In genomic region chr8:88542596-88543213, GRCm38 (mm10) we compare ENCODE assay signal across 17 mouse cellular contexts. TPM values are rescaled to one million over a fixed set of nuclear protein-coding genes. Genes with fewer than 3 reads are reported as not detected.
DNase-seq lines count a peak whose midpoint lies in the region; ATAC-seq and TF ChIP-seq lines count a peak whose summit lies in the region.
"Had no signal": no experiment of that assay in that cellular context is flagged by ENCODE, and none has a peak within 500 bp of the region (broad histone marks: within the 10 kb centered on the region; RNA-seq: fewer than 3 reads in every experiment).

No protein-coding gene starts in this region.

- peak; percentile 28 for DNase-seq in adrenal gland, adult 8-10 months
- DNase-seq in adrenal gland, postnatal 4 days (ENCODE audit: low spot score in 2 of 2), result no peak
- DNase-seq in heart, postnatal 0 days (ENCODE audit: low spot score), result no peak
- no peak for DNase-seq in heart, postnatal 10 days
- no peak for DNase-seq in lung, adult 2 months
- no peak for DNase-seq in stomach, postnatal 0 days (ENCODE audit: low spot score)
- DNase-seq in kidney, adult 9 months, result no peak
- DNase-seq: cerebellum, adult 9-10 months; gastrocnemius, postnatal 14 days; kidney, adult 18-20 months; kidney, postnatal 25 days; layer of hippocampus, adult 9-11 months; spleen, adult 18-20 months had no signal

- H3K4me1 ChIP-seq in heart, postnatal 0 days (ENCODE audit: control insufficient read depth, insufficient read depth), result no peaks in the 10 kb centered on the region; the same call in 1 of the 2 replicates
- peaks cover 77% of the 10 kb centered on the region for H3K4me1 ChIP-seq in lung, embryonic 15.5 days
- peaks cover 27% of the 10 kb centered on the region for H3K4me1 ChIP-seq in lung, adult 2 months (ENCODE audit: control insufficient read depth, insufficient read depth, low read length)
- H3K4me1 ChIP-seq in stomach, postnatal 0 days (replicated peaks; ENCODE audit: control insufficient read depth, insufficient read depth), result peaks cover 8% of the 10 kb centered on the region

- no peak overlapping the region for H3K4me3 ChIP-seq in heart, postnatal 0 days (ENCODE audit: low read depth, low read length)
- H3K4me3 ChIP-seq in lung, embryonic 15.5 days, result no peak overlapping the region
- no peak overlapping the region for H3K4me3 ChIP-seq in lung, adult 2 months (replicated peaks; ENCODE audit: extremely low read depth, low read depth, low read length)
- H3K4me3 ChIP-seq in stomach, postnatal 0 days (ENCODE audit: low read depth, low read length), result no peak overlapping the region
- H3K4me3 ChIP-seq: liver, embryonic 12.5 days; midbrain, embryonic 15.5 days had no signal

- H3K9ac ChIP-seq in heart, postnatal 0 days (replicated peaks; ENCODE audit: low read depth, low read length), result no peak overlapping the region
- no peak overlapping the region for H3K9ac ChIP-seq in lung, embryonic 15.5 days
- no peak overlapping the region for H3K9ac ChIP-seq in stomach, postnatal 0 days (ENCODE audit: low read length)
- H3K9ac ChIP-seq: liver, embryonic 12.5 days; midbrain, embryonic 15.5 days had no signal

- TF ChIP-seq POLR2A in lung, adult 2 months (IDR thresholded peaks at IDR 0.05; ENCODE audit: borderline replicate concordance, extremely low read depth, low read depth, low read length), result no peak

- 62% methylated on average over 9 of the region's 9 CpGs for whole genome bisulfite sequencing in heart, postnatal 0 days
- 66% methylated on average over 9 of the region's 9 CpGs for WGBS in lung, embryonic 15.5 days
- 75% methylated on average over 9 of the region's 9 CpGs for WGBS in lung, adult 2 months
- WGBS in stomach, postnatal 0 days, result 80% methylated on average over 9 of the region's 9 CpGs

- TF ChIP-seq CTCF in heart, postnatal 0 days (IDR thresholded peaks at IDR 0.05; ENCODE audit: low read depth), result no peak
- TF ChIP-seq CTCF in lung, adult 2 months (IDR thresholded peaks at IDR 0.05; ENCODE audit: insufficient read depth, low read length), result no peak
- TF ChIP-seq CTCF in stomach, postnatal 0 days (IDR thresholded peaks at IDR 0.05; ENCODE audit: low read depth), result no peak

- TF ChIP-seq EP300 in heart, postnatal 0 days (IDR thresholded peaks at IDR 0.05; ENCODE audit: low read depth), result no peak
- no peak for TF ChIP-seq EP300 in stomach, postnatal 0 days (optimal IDR thresholded peaks at IDR 0.05)

- ATAC-seq in heart, postnatal 0 days (ENCODE audit: insufficient read depth, low read depth), result peak; percentile 15; the same call in 1 of the 2 replicates
- no peak for ATAC-seq in lung, embryonic 15.5 days (ENCODE audit: borderline replicate concordance, extremely low read depth, low FRiP score, low TSS enrichment)
- ATAC-seq in stomach, postnatal 0 days (ENCODE audit: low FRiP score, low TSS enrichment), result no peak
- ATAC-seq: liver, embryonic 12.5 days; midbrain, embryonic 15.5 days had no signal

- no peaks in the 10 kb centered on the region for H3K36me3 ChIP-seq in heart, postnatal 0 days (replicated peaks; ENCODE audit: control insufficient read depth, insufficient read depth, low read length)
- no peaks in the 10 kb centered on the region for H3K36me3 ChIP-seq in lung, embryonic 15.5 days
- no peaks in the 10 kb centered on the region for H3K36me3 ChIP-seq in stomach, postnatal 0 days (ENCODE audit: control insufficient read depth, insufficient read depth, low read length)
- H3K36me3 ChIP-seq: liver, embryonic 12.5 days; midbrain, embryonic 15.5 days had no signal

- intact Hi-C loops in heart, postnatal 10 days (cut with DNase I), result no loop called here

- H3K9me3 ChIP-seq in heart, postnatal 0 days (replicated peaks; ENCODE audit: control insufficient read depth, low read length), result no peaks in the 10 kb centered on the region
- H3K9me3 ChIP-seq in lung, embryonic 15.5 days, result no peaks in the 10 kb centered on the region
- no peaks in the 10 kb centered on the region for H3K9me3 ChIP-seq in stomach, postnatal 0 days (ENCODE audit: control insufficient read depth, low read length)
- H3K9me3 ChIP-seq: liver, embryonic 12.5 days; midbrain, embryonic 15.5 days had no signal

- H3K4me2 ChIP-seq in heart, postnatal 0 days (ENCODE audit: low read depth, low read length), result no peak overlapping the region
- no peak overlapping the region for H3K4me2 ChIP-seq in lung, embryonic 15.5 days
- no peak overlapping the region for H3K4me2 ChIP-seq in stomach, postnatal 0 days (replicated peaks; ENCODE audit: low read depth)
- H3K4me2 ChIP-seq: liver, embryonic 12.5 days; midbrain, embryonic 15.5 days had no signal

- H3K27ac ChIP-seq in heart, postnatal 0 days (ENCODE audit: low read depth), result no peak overlapping the region
- peak overlapping the region; percentile 39 for H3K27ac ChIP-seq in lung, embryonic 15.5 days
- H3K27ac ChIP-seq in stomach, postnatal 0 days (replicated peaks), result peak overlapping the region; percentile 61; the same call in 1 of the 2 replicates
- H3K27ac ChIP-seq: liver, embryonic 12.5 days; midbrain, embryonic 15.5 days had no signal

- H3K27me3 ChIP-seq in heart, postnatal 0 days (ENCODE audit: control insufficient read depth, insufficient read depth, low read length), result no peaks in the 10 kb centered on the region
- no peaks in the 10 kb centered on the region for H3K27me3 ChIP-seq in lung, embryonic 15.5 days
- H3K27me3 ChIP-seq in stomach, postnatal 0 days (ENCODE audit: control insufficient read depth, insufficient read depth, low read length), result no peaks in the 10 kb centered on the region
- H3K27me3 ChIP-seq: liver, embryonic 12.5 days; midbrain, embryonic 15.5 days had no signal

RNA-seq across cellular contexts. Expression of gene Nkd1, which starts 21.6 kb away (rescaled TPM):
- total RNA-seq in adrenal gland, adult 8-10 months (2022), result 10 to 100 TPM; 38.0 to 56.5 (median 46.5) TPM
- total RNA-seq in adrenal gland, postnatal 4 days (2021), result 10 to 100 TPM; 47.8 to 54.3 TPM
- 6.8 and 14.5 TPM in 2 replicates for total RNA-seq in heart, postnatal 0 days (2014; rRNA removed; ENCODE audit: low replicate concordance)
- polyA plus RNA-seq in heart, postnatal 0 days (2015; fragmentation: Nextera tagmentation; extraction: Ambion mirVana), result 5.3 and 5.5 TPM in 2 replicates
- total RNA-seq in heart, postnatal 10 days (2021), result 1 to 10 TPM; 5.1 to 5.4 TPM
- polyA plus RNA-seq in lung, embryonic 15.5 days (2015; fragmentation: Nextera tagmentation; extraction: Ambion mirVana), result 56.4 TPM in 2 replicates
- 143 and 171 TPM in 2 replicates for polyA plus RNA-seq in lung, adult 2 months (2012; rRNA removed)
- polyA plus RNA-seq in stomach, postnatal 0 days (2015; fragmentation: Nextera tagmentation; extraction: Ambion mirVana), result 57.4 and 58.8 TPM in 2 replicates
- total RNA-seq: hematopoietic stem cell, adult 5-6 weeks had no signal
